Mouse (Mus musculus) embryonic fibroblast, embryonic 13.5 days (primary cell): ENCODE measurements at regions not wholly inside any gene's neighbourhood (a gene's known extent, or its start where the extent isn't known, plus 50 kb on each side); places are given as distances from the start of the nearest gene placed in this dataset.

Experiments used
- H3K27ac ChIP-seq: 2 replicates; pipeline ENCODE4 v1.5.1; 2012; ENCODE audit warnings: low read length, control low read depth, inconsistent platforms; ENCODE audit not compliant: insufficient read depth
- H3K4me1 ChIP-seq: 2 replicates; pipeline ENCODE4 v1.6.1; 2011; ENCODE audit warnings: low read length; ENCODE audit not compliant: control insufficient read depth, insufficient read depth
- H3K4me3 ChIP-seq: 2 replicates; pipeline ENCODE4 v1.5.1; 2011; ENCODE audit warnings: mild to moderate bottlenecking, control low read depth, low read length; ENCODE audit not compliant: insufficient read depth
- CTCF ChIP-seq: IDR thresholded peaks from 2 replicates; pipeline ENCODE4 v1.5.1; 2011; ENCODE audit warnings: mild to moderate bottlenecking, control low read depth, low read length, moderate library complexity, borderline replicate concordance; ENCODE audit not compliant: insufficient read depth
- POLR2A ChIP-seq: IDR thresholded peaks from 2 replicates; pipeline ENCODE4 v1.6.1; 2011; ENCODE audit warnings: low read depth, mild to moderate bottlenecking, control low read depth, low read length, moderate library complexity

DNA sequence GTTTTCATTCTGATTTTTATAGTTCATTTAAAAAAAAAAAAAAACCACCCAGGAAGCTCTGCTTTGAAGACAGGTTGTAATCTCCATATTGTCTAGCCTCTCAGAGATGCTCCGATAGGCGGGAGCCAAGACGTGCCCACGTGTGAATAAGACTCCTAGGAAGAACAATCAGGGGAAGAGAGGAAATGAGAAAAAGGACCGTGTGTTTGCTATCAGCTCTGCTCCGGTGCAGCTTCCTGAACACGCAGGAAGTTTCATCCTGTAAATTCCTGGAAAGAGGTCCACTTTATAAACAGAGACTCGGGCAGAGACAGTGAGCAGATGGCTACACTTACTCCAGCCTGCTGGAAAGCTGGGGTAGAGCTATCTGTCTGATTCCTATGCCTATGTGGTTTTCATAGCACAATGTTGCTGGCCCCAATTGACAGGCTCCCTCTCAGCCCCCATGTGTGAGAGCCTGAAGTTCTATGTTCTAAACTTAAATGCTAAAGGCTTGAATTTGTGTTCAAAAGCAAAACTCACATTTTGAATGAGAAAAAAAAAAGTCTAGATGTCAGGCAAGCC, 111.6 kb downstream of the Lrrc30 start:
- H3K27ac ChIP-seq, result no peak overlapping the region
- H3K4me3 ChIP-seq, result no peak overlapping the region
- TF ChIP-seq POLR2A (no peak), CTCF (no peak)
- H3K4me1 ChIP-seq, result no peaks in the 10 kb centered on the region

DNA sequence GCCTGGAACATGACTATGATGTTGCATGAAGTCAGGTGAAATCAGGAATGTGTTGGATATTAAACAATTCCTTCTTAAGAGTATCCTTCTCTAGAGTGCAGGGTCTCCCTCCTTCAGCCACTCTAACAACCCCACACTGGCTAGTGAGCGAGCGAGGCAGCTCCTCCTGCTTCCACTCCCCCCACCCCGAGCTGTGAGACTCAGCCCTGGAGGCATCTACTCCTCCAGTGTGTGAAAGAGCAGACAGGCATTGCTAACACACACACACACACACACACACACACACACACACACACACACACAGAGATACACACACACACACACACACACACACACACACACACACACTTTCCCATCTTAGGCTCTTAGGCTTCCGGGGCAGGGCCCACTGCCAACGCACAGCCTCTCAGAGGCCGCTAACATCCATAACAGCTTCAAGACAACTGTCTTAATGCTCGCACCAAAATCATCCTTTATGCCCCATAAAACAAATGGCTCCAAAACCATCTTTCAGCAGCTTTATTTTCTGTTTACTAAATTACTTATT, 116.8 kb downstream of the Lrrc30 start:
- TF ChIP-seq POLR2A (no peak), CTCF (no peak)
- Histone ChIP-seq H3K4me1 (no peaks in the 10 kb centered on the region), H3K27ac (no peak overlapping the region), H3K4me3 (no peak overlapping the region)

DNA sequence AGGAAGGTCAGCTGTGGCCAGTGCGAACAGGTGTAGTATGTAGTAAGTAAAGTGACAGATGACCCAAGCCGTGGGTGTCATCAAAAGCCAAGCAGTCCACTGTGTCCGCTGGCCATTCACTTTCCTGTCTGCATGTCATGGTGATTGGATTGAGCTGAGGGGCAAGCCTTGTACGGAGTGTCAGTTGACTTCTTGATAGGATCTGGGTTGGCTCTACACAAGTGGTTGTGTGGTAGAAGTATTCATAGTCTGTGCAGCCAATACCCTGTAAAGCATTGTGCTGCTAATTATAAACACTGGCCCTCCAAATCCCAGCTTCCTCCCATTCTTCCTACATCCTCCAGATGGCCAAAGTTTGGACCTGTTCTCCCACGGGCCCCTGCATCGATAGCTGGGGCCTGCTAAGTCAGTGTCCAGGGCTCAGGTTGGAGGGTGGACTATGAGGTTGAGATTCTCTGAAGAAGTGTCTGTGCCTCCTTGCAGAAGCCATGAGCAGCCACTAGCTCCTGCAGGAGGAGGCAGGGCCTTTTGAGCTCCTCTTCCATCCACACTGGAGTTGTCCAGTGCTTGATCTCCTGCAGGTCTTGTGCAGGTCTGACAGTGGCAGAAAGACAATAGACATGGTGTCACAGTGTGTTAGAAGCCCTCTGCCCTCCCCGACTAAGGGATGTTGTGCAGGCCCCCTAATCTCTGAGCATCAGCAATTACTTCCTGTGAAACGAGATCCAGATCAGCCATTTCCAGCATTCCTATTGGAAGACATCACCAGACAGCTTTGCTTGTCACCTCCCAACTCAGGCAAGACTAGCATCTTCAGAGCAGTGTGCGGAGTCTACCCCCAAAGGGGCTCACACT, 117.9 kb downstream of the Lrrc30 start:
- Histone ChIP-seq H3K27ac (no peak overlapping the region), H3K4me1 (no peaks in the 10 kb centered on the region), H3K4me3 (no peak overlapping the region)
- no peak for TF ChIP-seq POLR2A

DNA sequence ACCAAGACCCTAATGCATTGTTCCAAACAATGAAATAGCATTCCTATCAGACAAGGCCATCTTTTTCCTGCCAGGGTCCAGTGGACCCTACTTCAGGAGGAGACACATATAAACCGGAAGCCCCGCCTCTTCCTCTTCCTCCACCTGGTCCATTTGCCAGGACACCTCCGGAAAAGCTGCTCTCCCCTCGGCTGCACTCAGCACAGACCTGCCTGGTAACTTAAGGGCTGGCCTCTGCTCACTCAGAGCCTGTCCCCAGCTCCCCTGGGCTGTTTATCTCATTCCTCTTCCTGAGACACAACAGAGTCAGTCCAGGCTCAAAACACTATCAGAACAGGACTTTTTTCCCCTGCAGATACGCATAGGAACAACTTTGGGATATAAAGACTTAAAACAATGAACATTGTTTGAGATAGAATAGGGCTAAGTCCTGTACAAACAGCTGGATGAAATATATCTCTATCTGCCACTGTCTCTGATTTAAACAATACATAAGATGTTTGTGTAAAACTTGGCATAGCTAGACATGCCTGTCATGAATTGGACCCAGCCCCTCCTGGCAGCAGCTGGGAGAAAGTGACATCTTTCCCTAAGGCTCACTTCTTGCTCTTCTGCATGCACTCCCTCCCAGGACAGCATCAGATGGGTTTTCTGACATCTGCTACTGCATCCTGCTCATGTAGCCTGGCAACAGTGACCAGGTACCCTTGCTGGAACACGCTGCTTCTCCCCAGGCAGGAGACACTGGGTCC, 119.6 kb downstream of the Lrrc30 start:
- Histone ChIP-seq H3K27ac (no peak overlapping the region), H3K4me1 (no peaks in the 10 kb centered on the region), H3K4me3 (no peak overlapping the region)
- TF ChIP-seq POLR2A, result no peak
- no peak for TF ChIP-seq CTCF

DNA sequence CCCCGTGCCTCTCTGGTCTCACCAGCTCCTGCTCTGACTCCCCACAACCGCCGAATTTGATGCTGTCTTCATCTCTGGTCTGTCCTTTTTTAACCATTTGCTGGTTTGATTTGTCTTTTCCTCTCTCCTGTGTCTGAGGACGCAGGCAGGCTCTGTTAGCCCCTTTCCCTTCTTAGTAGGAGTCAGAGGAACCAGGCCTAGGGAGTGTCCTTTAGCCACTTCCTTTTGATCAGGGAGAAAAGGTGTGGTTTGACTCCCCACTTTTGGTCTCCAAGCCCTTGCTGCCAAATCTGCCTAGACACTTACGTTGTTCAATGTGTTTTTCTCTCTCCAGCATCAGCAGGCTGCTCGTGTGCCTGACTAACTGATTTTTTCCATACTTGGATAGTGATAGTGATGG, 120.5 kb downstream of the Lrrc30 start:
- Histone ChIP-seq H3K4me1 (no peaks in the 10 kb centered on the region), H3K4me3 (no peak overlapping the region), H3K27ac (no peak overlapping the region)
- TF ChIP-seq POLR2A (no peak), CTCF (no peak)

DNA sequence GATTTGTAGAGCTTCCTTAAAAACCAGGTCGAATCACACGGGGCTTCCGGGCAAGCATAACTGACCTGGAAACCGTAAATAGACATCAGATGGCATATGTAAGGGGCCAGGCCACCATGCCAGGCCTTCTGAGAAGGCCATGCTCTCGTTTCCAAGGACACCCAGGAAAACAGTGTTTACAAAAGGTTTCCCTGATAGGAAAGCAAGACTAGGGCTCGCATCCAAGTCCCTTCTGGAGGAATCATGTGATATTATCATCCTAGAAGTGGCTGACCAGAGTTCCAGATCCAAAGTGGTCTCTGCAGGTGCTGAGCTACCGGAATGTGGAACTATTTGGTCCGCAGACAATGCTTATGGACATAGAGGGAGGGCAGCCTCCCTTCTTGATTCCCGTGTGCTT, 122.6 kb downstream of the Lrrc30 start:
- TF ChIP-seq CTCF, result no peak
- TF ChIP-seq POLR2A, result no peak
- H3K27ac ChIP-seq, result no peak overlapping the region
- no peak overlapping the region for H3K4me3 ChIP-seq
- H3K4me1 ChIP-seq, result no peaks in the 10 kb centered on the region

DNA sequence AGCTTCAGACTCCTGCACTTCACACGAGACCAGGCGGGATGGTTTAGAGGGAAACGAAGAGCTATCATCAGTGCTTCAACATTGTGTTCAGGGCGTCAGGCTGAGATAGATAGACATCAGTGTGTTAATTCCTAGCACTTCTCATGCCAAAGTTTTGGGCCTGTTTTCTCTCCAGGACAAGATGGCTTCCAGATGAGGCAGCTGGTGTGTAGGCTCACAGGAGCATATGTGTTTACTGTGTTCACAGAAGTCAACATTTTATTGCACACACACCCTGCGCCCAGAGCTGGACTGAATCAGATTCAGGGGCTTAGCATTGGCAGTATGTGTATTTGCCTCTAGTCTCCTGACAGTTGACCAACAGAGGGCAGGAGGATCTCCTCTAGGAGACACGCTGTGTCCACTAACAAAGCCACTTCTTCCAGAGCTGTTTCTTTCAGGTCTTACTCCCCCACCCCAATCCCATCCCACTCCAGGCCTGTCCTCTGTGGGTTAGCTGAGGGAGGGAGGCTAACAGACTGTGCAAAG, 123.4 kb downstream of the Lrrc30 start:
- no peak for TF ChIP-seq CTCF
- TF ChIP-seq POLR2A, result no peak
- Histone ChIP-seq H3K27ac (no peak overlapping the region), H3K4me3 (no peak overlapping the region), H3K4me1 (no peaks in the 10 kb centered on the region)

DNA sequence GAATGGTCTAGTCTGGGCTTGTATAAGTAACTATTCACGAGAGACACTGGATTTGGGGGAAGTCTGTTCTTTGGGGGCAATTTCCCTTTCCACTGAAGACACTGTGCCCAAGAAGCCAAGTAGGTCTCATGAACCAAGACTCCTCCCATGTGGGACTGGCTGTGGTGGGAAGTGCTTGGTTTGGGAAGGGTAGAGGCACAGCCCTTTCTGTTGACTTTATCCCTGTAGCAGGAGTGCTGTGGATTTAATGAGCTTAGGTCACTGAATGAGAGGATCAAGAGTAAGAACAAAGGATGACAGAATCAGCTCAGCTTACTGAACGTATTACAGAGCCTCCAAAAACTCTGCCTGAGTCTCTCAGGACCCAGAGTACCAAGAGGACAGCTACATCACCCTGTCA, 124.2 kb downstream of the Lrrc30 start:
- TF ChIP-seq CTCF, result no peak
- TF ChIP-seq POLR2A, result no peak
- Histone ChIP-seq H3K4me3 (no peak overlapping the region), H3K27ac (no peak overlapping the region), H3K4me1 (no peaks in the 10 kb centered on the region)

DNA sequence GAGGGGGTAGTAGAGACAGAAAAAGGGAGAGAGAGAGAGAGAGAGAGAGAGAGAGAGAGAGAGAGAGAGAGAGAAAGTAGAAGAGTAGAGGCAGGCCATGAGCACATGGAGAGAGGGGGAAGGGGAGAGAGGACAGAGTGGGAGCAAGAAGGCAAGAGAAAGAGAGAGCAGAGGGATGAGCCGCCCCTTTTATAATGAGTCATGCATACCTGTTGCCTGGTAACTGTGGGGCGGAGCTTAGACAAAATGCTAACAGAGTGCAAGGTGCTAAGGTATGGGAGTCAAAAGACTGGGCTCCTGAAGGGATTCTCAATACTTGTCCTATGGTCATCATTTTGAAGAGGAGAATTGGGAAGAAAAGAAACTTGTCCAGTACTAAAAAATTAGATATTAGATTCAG, 126.1 kb downstream of the Lrrc30 start:
- TF ChIP-seq CTCF, result no peak
- no peak for TF ChIP-seq POLR2A
- H3K27ac ChIP-seq, result no peak overlapping the region
- no peaks in the 10 kb centered on the region for H3K4me1 ChIP-seq
- no peak overlapping the region for H3K4me3 ChIP-seq

DNA sequence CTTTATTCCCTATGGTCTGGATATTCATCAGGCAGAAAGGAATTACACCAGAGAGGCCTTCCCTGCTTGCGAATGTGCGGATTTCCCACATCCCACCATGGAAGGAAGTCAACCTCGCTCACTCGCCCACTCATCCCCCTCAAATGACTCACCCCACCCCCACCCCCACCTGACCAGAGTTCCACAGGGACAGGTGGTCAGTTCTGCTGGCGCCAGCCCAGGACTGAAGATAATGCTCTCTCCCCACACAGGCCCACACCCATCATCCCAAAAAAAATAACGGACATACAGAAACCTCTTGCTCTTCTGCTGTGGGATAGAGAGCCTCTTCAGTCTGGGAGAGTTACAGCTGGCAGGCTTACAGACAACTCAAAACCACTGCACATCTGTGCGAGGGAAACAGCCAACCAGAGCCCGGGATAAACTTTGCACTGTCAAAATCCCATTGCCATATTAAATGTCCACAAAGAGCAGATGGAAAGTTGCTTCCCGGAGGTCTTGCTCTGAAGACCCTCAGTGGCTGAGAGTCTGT, 128.0 kb downstream of the Lrrc30 start:
- TF ChIP-seq CTCF, result no peak
- no peak for TF ChIP-seq POLR2A
- Histone ChIP-seq H3K4me1 (no peaks in the 10 kb centered on the region), H3K4me3 (no peak overlapping the region), H3K27ac (no peak overlapping the region)
